Mouse (Mus musculus): ENCODE results near the gene Ppp1r14a.

DNA sequence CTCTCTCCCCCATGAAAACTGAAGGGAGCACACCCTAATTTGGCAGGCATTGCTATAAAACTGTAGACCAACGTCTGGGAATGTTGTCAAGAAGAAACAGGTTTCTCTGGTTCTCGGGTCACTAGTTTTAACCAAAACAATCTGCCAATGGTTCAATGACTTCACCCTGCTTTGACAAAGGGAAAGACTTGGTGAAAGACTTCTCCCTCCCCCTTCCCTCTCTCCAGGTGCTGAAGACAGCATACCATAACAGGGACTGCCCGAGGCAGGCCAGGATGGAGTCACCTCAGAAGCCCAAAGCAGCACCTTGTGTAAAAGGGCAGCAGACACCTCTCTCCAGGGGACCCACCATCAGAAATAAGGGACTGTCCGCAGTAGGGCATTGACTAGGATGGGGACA, 22.2 kb upstream of the Ppp1r14a start:
- TF ChIP-seq CTCF (IDR thresholded peaks at IDR 0.05; ENCODE audit: control insufficient read depth, insufficient read depth, insufficient replicate concordance, low read depth, low read length) (no peak), POLR2A (IDR thresholded peaks at IDR 0.05; ENCODE audit: control insufficient read depth, low read depth, low read length) (no peak)

All from testis, adult 2 months (tissue).